Mouse (Mus musculus) c-Kit-positive CD71-positive TER-119-positive erythroid progenitor cells, embryonic 14.5 days (primary cell): ENCODE results near the gene Trh.

Experiments used
- DNase-seq: peaks from one replicate; pipeline ENCODE4 v3.0.0-alpha.2; 2013; ENCODE audit warnings: low spot score

The Trh gene

GRCm38 (mm10) chr6:92222021-92222420 lies 22.4 kb downstream of the Trh start:
- DNase-seq, result no peak

DNA sequence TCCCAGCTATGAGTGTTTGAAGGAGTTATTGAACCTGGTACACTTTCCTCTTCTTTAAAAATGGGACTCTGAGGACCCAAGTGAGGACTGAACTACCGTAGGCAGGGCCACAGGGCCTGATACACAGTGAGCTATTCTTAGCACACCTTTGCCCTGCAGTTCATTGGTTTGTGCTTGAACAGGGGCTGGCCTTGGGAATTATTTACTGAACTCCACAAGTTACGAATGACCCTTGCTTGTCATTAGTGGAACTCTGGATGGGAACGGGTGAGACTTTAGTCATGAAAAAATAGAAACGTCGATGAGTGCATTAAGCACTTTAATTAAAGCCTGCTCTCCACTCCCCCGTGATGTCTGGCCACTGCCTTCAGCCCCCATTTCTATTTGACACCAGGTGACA lies 22.8 kb downstream of the Trh start:
- DNase-seq, result no peak

DNA sequence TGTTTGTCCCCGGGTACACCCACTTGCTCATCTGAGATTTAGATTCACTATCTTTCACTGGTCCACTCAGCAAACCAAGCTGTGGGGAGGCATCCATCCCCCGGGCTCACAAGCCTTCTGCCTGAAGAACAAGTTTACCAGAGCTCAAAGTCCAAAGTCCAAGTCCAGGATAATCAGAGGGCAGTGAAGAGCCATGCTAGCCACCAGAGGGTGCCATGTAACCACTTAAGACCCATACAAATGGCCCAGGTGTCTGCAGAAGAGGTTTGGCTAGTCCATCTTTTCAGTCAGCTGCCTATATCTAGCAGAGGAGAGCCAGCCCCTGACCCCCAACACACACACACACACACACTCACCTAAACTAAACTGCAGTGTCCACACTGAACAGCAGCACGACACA lies 25.0 kb downstream of the Trh start:
- DNase-seq, result peak; percentile 26

GRCm38 (mm10) chr6:92214773-92215449 lies 29.5 kb downstream of the Trh start, which contains the start of gene Rbsn:
Gene Rbsn, minus strand, starts transcription at chr6:92214925.
- DNase-seq, result peak; percentile 88

GRCm38 (mm10) chr6:92214055-92214772 lies 30.2 kb downstream of the Trh start:
- DNase-seq, result peak; percentile 29

DNA sequence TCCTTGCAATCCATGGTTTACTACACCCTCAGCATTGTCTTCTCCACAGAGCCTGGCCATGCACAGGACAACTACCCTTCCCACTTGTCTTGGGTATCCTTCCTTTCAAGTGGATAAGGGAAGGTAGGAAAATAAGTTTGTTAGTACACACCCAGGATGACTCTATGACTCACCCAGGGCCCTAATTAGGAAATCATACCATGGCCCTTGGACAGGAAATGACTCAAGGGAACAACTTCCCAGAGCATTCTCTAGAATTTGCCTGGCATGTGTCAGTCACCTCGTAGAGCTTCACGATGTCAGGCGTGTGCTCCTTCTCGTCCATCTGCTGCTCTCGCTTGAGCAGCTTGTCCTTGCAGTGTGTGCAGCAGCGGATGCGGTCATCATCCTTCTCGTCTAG lies 45.0 kb downstream of the Trh start:
- DNase-seq, result no peak
